Mouse (Mus musculus): Measurements from ENCODE around the gene Adgra3. TPM values are rescaled to one million over a fixed set of nuclear protein-coding genes. Genes with fewer than 3 reads are reported as not detected.

Adgra3 gene
- polyA plus RNA-seq, 1 experiment from 2014 or later = 23.7 TPM

DNA sequence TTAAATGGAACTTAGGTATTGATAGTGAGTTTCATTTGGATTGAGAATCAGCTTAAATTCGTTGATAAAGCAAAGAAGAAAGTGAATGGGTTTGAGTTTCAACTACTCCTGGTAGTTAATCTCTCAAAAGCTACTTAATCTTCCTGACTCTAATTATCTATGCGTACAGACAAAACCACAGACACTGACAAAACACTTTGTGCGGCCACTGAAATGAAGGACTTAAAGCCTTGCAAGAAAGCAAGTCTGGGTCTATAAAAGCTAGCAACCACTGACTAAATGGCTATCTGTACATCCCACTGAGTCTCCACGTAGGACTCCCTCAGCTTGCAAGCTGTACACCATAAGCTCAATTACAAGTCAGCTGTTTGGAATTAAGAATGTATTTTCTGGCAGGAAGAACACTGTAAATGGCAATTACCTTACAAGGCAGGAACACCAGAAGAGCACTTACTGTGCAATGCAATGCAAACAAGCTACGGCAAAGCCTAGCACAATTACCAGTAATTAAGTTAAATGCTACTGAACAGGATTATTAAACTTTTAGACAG is 43.6 kb downstream of the Adgra3 start:
- Histone ChIP-seq H3K27me3 (ENCODE audit: control insufficient read depth, insufficient read depth, low read length) (no peaks in the 10 kb centered on the region), H3K4me1 (ENCODE audit: control insufficient read depth in 2 of 2, insufficient read depth in 2 of 2, low read length in 2 of 2) (no peaks in the 10 kb centered on the region), H3K4me2 (ENCODE audit: low read length) (no peak overlapping the region), H3K36me3 (ENCODE audit: control insufficient read depth, insufficient read depth, low read length) (peaks cover 30% of the 10 kb centered on the region), H3K4me3 (ENCODE audit: control insufficient read depth in 1 of 2, insufficient read depth in 1 of 2, low read depth in 1 of 2, low read length in 2 of 2) (no peak overlapping the region), H3K27ac (replicated peaks in 1 of 2; ENCODE audit: control insufficient read depth in 1 of 2, insufficient read depth in 1 of 2, low read depth in 2 of 2, low read length in 2 of 2) (no peak overlapping the region), H3K9ac (ENCODE audit: low read length) (no peak overlapping the region), H3K9me3 (ENCODE audit: control insufficient read depth, low read length) (no peaks in the 10 kb centered on the region)
- no peak for ATAC-seq (ENCODE audit: insufficient number of reproducible peaks, insufficient read depth, low FRiP score, low read depth)
- 81% methylated on average over 5 of the region's 5 CpGs for WGBS

DNA sequence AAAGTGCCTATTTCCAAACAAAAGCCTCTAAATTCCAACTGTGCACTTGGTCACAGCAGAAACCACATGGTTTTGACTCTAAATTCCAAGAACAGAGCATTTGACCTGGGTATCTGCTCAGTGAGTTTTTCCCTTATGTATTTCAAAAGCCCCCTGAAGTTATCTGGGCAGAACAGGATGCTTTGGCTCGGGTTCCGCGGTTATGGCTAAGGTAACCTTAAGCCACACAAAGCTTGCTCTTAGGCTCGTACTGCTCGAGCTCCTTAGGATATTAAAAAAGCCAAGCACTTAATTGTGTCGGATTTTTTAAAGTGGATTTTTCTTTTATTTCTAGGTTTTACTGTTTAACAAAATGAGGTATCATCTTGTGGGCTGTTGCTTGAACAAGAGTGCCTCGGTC is 44.1 kb downstream of the Adgra3 start:
- H3K27me3 ChIP-seq (ENCODE audit: control insufficient read depth, insufficient read depth, low read length) = no peaks in the 10 kb centered on the region
- H3K4me2 ChIP-seq (ENCODE audit: low read length) = no peak overlapping the region
- ATAC-seq (ENCODE audit: insufficient number of reproducible peaks, insufficient read depth, low FRiP score, low read depth) = no peak
- no peaks in the 10 kb centered on the region for H3K4me1 ChIP-seq (ENCODE audit: control insufficient read depth in 2 of 2, insufficient read depth in 2 of 2, low read length in 2 of 2)
- peaks cover 25% of the 10 kb centered on the region for H3K36me3 ChIP-seq (ENCODE audit: control insufficient read depth, insufficient read depth, low read length)
- H3K9me3 ChIP-seq (ENCODE audit: control insufficient read depth, low read length) = no peaks in the 10 kb centered on the region
- no peak overlapping the region for H3K4me3 ChIP-seq (ENCODE audit: control insufficient read depth in 1 of 2, insufficient read depth in 1 of 2, low read depth in 1 of 2, low read length in 2 of 2)
- no peak overlapping the region for H3K27ac ChIP-seq (replicated peaks in 1 of 2; ENCODE audit: control insufficient read depth in 1 of 2, insufficient read depth in 1 of 2, low read depth in 2 of 2, low read length in 2 of 2)
- no peak overlapping the region for H3K9ac ChIP-seq (ENCODE audit: low read length)
- WGBS = 77% methylated on average over 7 of the region's 7 CpGs

DNA sequence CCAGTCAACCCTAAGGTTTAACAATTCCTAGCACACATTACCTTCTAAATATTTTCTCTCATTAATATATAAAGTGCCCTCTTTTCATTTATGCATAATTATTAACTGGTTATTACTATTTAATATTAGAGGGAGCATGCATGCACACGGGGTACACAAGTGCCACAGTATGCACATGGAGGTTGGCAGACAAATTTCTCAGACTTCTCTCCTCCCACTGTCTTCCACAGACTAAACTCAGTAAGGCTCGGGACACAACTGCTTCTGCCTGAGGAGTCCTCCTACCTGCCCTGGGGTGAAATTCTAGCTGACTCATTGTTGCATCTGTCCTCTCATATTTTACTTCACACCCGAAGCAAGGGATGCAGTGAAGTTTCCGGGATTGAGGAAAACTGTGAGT is 44.8 kb downstream of the Adgra3 start:
- Histone ChIP-seq H3K4me1 (ENCODE audit: control insufficient read depth in 2 of 2, insufficient read depth in 2 of 2, low read length in 2 of 2) (no peaks in the 10 kb centered on the region), H3K36me3 (ENCODE audit: control insufficient read depth, insufficient read depth, low read length) (peaks cover 27% of the 10 kb centered on the region), H3K27ac (replicated peaks in 1 of 2; ENCODE audit: control insufficient read depth in 1 of 2, insufficient read depth in 1 of 2, low read depth in 2 of 2, low read length in 2 of 2) (no peak overlapping the region), H3K4me3 (ENCODE audit: control insufficient read depth in 1 of 2, insufficient read depth in 1 of 2, low read depth in 1 of 2, low read length in 2 of 2) (no peak overlapping the region), H3K4me2 (ENCODE audit: low read length) (no peak overlapping the region), H3K27me3 (ENCODE audit: control insufficient read depth, insufficient read depth, low read length) (no peaks in the 10 kb centered on the region), H3K9ac (ENCODE audit: low read length) (no peak overlapping the region), H3K9me3 (ENCODE audit: control insufficient read depth, low read length) (no peaks in the 10 kb centered on the region)
- no peak for ATAC-seq (ENCODE audit: insufficient number of reproducible peaks, insufficient read depth, low FRiP score, low read depth)
- WGBS = 82% methylated on average over 4 of the region's 4 CpGs

DNA sequence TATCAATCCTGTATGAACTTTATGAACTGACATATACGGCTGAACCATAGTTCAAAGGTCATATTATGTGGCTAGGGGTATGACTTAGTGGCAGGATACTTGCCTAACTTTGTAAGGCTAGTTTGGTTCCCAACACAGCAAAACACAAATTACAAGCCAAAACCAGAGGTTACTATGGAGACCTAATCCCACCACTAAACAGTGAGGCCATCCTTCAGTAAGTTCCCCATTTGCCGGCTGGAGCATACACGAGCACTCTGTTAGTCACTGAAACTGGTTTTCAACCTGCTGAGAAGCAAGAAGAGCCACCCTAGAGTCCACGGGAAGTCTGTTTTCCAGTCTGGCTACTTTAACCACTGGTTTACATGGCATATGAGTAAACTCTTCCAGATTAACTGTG is 50.0 kb downstream of the Adgra3 start:
- Histone ChIP-seq H3K27ac (replicated peaks in 1 of 2; ENCODE audit: control insufficient read depth in 1 of 2, insufficient read depth in 1 of 2, low read depth in 2 of 2, low read length in 2 of 2) (no peak overlapping the region), H3K4me1 (ENCODE audit: control insufficient read depth in 2 of 2, insufficient read depth in 2 of 2, low read length in 2 of 2) (peaks cover 3 to 7% of the 10 kb centered on the region in 2 experiments; a peak in 2 of 4 replicates), H3K4me2 (ENCODE audit: low read length) (no peak overlapping the region), H3K27me3 (ENCODE audit: control insufficient read depth, insufficient read depth, low read length) (no peaks in the 10 kb centered on the region), H3K36me3 (ENCODE audit: control insufficient read depth, insufficient read depth, low read length) (peaks cover 22% of the 10 kb centered on the region), H3K9me3 (ENCODE audit: control insufficient read depth, low read length) (no peaks in the 10 kb centered on the region), H3K9ac (ENCODE audit: low read length) (no peak overlapping the region), H3K4me3 (ENCODE audit: control insufficient read depth in 1 of 2, insufficient read depth in 1 of 2, low read depth in 1 of 2, low read length in 2 of 2) (no peak overlapping the region)
- no peak for ATAC-seq (ENCODE audit: insufficient number of reproducible peaks, insufficient read depth, low FRiP score, low read depth)
- WGBS = 67% methylated on average over 4 of the region's 4 CpGs

DNA sequence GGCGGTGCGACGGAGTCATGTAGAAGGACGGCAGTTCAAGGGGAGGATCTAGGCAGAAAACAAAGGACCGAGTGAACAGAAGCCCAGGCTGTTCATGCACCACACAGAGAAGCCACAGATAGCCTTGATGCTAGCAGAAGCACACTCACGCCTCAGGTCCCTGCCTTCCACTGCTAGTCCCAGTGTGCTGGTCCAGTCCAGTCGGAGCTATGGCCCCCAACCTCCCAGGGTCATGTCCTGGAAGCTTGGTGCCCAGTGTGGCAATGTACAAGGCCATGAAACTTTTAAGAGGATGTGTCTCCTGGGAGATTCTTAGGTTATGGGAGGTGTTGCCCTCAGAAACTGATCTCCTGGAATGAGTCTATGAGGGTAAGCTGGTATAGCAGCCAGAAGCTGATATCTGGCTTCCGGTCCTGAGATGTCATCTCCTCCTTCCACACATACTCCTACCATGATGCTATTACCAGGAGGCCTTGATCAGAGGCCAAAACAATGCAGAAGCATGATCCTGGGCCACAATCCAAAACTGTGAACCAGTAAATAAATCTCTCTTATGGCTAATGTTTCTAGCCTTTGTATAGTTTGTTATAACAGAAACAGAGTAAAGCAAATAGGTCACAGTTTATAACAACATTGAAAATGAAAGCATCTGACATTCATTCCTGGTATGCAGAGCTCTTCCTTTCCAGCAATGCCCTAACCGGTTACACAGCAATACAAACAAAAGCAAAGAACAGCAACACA is 51.7 kb downstream of the Adgra3 start:
- Histone ChIP-seq H3K9me3 (ENCODE audit: control insufficient read depth, low read length) (no peaks in the 10 kb centered on the region), H3K4me3 (ENCODE audit: control insufficient read depth in 1 of 2, insufficient read depth in 1 of 2, low read depth in 1 of 2, low read length in 2 of 2) (no peak overlapping the region), H3K27ac (replicated peaks in 1 of 2; ENCODE audit: control insufficient read depth in 1 of 2, insufficient read depth in 1 of 2, low read depth in 2 of 2, low read length in 2 of 2) (0 out of 4 replicates have a peak overlapping the region, but pooled peaks of 1 of the 2 experiments have one; percentile 10), H3K9ac (ENCODE audit: low read length) (no peak overlapping the region), H3K4me1 (ENCODE audit: control insufficient read depth in 2 of 2, insufficient read depth in 2 of 2, low read length in 2 of 2) (peaks cover 3 to 7% of the 10 kb centered on the region in 2 experiments; a peak in 2 of 4 replicates), H3K27me3 (ENCODE audit: control insufficient read depth, insufficient read depth, low read length) (no peaks in the 10 kb centered on the region), H3K36me3 (ENCODE audit: control insufficient read depth, insufficient read depth, low read length) (peaks cover 22% of the 10 kb centered on the region), H3K4me2 (ENCODE audit: low read length) (no peak overlapping the region)
- WGBS = 75% methylated on average over 9 of the region's 9 CpGs
- no peak for ATAC-seq (ENCODE audit: insufficient number of reproducible peaks, insufficient read depth, low FRiP score, low read depth)

DNA sequence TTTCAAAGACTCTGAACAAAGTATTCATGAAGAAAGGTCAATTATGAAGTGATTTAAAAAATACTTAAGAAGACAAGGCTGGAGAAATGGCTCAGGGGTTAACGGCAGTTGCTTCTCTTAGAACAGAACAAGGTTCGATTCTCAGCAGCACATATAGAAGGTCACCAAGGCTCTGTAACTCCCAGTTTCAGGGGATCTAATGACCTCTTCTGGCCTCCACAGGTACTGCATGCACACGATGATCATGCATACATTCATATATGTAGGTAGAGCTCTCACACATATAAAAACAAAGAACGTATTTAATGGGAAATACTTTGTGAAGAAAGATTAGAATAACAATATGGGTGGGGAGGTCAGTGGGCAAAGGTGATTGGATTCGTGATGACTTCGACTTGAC is 56.5 kb downstream of the Adgra3 start:
- Histone ChIP-seq H3K4me3 (ENCODE audit: control insufficient read depth in 1 of 2, insufficient read depth in 1 of 2, low read depth in 1 of 2, low read length in 2 of 2) (no peak overlapping the region), H3K27ac (replicated peaks in 1 of 2; ENCODE audit: control insufficient read depth in 1 of 2, insufficient read depth in 1 of 2, low read depth in 2 of 2, low read length in 2 of 2) (no peak overlapping the region), H3K36me3 (ENCODE audit: control insufficient read depth, insufficient read depth, low read length) (peaks cover 25% of the 10 kb centered on the region), H3K4me2 (ENCODE audit: low read length) (no peak overlapping the region), H3K9me3 (ENCODE audit: control insufficient read depth, low read length) (no peaks in the 10 kb centered on the region), H3K4me1 (ENCODE audit: control insufficient read depth in 2 of 2, insufficient read depth in 2 of 2, low read length in 2 of 2) (peaks cover 10 to 18% of the 10 kb centered on the region in 2 experiments), H3K27me3 (ENCODE audit: control insufficient read depth, insufficient read depth, low read length) (no peaks in the 10 kb centered on the region), H3K9ac (ENCODE audit: low read length) (no peak overlapping the region)
- no peak for ATAC-seq (ENCODE audit: insufficient number of reproducible peaks, insufficient read depth, low FRiP score, low read depth)
- WGBS = 89% methylated on average over 6 of the region's 6 CpGs

DNA sequence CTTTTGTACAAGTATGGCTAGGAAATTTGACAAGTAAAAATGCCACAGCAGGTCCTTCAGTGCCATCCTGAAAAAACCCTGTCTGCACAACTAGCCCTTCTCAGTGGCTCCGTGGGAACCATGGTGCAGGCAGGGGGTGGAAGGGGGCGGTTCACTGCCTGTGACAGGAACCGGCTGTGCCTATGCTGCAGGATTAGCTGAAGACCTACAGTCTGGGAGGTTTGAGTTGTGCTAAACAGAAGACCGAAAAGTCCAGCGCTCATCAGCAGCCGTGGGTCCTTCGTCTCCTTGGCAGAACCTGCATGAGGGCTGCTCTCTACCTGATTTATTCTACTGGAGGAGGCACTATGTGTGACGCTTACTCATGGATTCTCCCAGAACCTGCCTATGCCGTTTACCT is 59.0 kb downstream of the Adgra3 start:
- H3K27ac ChIP-seq (replicated peaks in 1 of 2; ENCODE audit: control insufficient read depth in 1 of 2, insufficient read depth in 1 of 2, low read depth in 2 of 2, low read length in 2 of 2) = no peak overlapping the region; a peak in 1 of 4 replicates
- no peak overlapping the region for H3K4me3 ChIP-seq (ENCODE audit: control insufficient read depth in 1 of 2, insufficient read depth in 1 of 2, low read depth in 1 of 2, low read length in 2 of 2)
- H3K27me3 ChIP-seq (ENCODE audit: control insufficient read depth, insufficient read depth, low read length) = no peaks in the 10 kb centered on the region
- 59% methylated on average over 9 of the region's 9 CpGs for WGBS
- no peak for ATAC-seq (ENCODE audit: insufficient number of reproducible peaks, insufficient read depth, low FRiP score, low read depth)
- no peak overlapping the region for H3K9ac ChIP-seq (ENCODE audit: low read length)
- H3K9me3 ChIP-seq (ENCODE audit: control insufficient read depth, low read length) = no peaks in the 10 kb centered on the region
- peaks cover 13% of the 10 kb centered on the region; the same call in 1 of the 2 replicates for H3K36me3 ChIP-seq (ENCODE audit: control insufficient read depth, insufficient read depth, low read length)
- H3K4me1 ChIP-seq (ENCODE audit: control insufficient read depth in 2 of 2, insufficient read depth in 2 of 2, low read length in 2 of 2) = peaks cover 11 to 33% of the 10 kb centered on the region in 2 experiments
- H3K4me2 ChIP-seq (ENCODE audit: low read length) = no peak overlapping the region

Data from heart, embryonic 14.5 days (tissue).